Mouse (Mus musculus) heart, postnatal 0 days (tissue): ENCODE results near the gene Negr1. TPM values are rescaled to one million over a fixed set of nuclear protein-coding genes. Genes with fewer than 3 reads are reported as not detected.

Experiments
- ATAC-seq: fragments of 200-750 bp; cut with Nextera tagmentation; 2 replicates; pipeline ENCODE4 v1.8.0; 2017; ENCODE audit warnings: low read depth, moderate number of reproducible peaks, moderate library complexity; ENCODE audit not compliant: insufficient read depth
- DNase-seq: peaks from one replicate; pipeline ENCODE4 v3.0.0-alpha.2; 2016; ENCODE audit warnings: low spot score
- H3K27ac ChIP-seq: fragments of 300-500 bp; sonication (generic); 2 replicates; pipeline ENCODE4 v1.5.1; 2014; ENCODE audit warnings: low read depth, mild to moderate bottlenecking
- H3K27me3 ChIP-seq: fragments of 300-500 bp; sonication (generic); 2 replicates; pipeline ENCODE4 v1.6.1; 2014; ENCODE audit warnings: low read length, mixed read lengths; ENCODE audit not compliant: control insufficient read depth, insufficient read depth
- H3K36me3 ChIP-seq: fragments of 300-500 bp; sonication (generic); replicated peaks from 2 replicates; pipeline ENCODE4 v1.6.1; 2014; ENCODE audit warnings: low read length, mixed read lengths; ENCODE audit not compliant: control insufficient read depth, insufficient read depth
- H3K4me1 ChIP-seq: fragments of 300-500 bp; sonication (generic); 2 replicates; pipeline ENCODE4 v1.6.1; 2014; ENCODE audit warnings: antibody characterized with exemption; ENCODE audit not compliant: control insufficient read depth, insufficient read depth
- H3K4me2 ChIP-seq: fragments of 300-500 bp; sonication (generic); 2 replicates; pipeline ENCODE4 v1.6.1; 2014; ENCODE audit warnings: low read depth, mild to moderate bottlenecking, low read length, moderate library complexity
- H3K4me3 ChIP-seq: fragments of 300-500 bp; sonication (generic); 2 replicates; pipeline ENCODE4 v1.5.1; 2014; ENCODE audit warnings: low read depth, low read length
- H3K9ac ChIP-seq: fragments of 300-500 bp; sonication (generic); replicated peaks from 2 replicates; pipeline ENCODE4 v1.6.1; 2014; ENCODE audit warnings: low read depth, low read length, mixed read lengths
- H3K9me3 ChIP-seq: fragments of 300-500 bp; sonication (generic); replicated peaks from 2 replicates; pipeline ENCODE4 v1.6.1; 2016; ENCODE audit warnings: low read length; ENCODE audit not compliant: control insufficient read depth
- CTCF ChIP-seq: IDR thresholded peaks from 2 replicates; pipeline ENCODE4 v1.5.1; 2016; ENCODE audit warnings: antibody characterized with exemption, control low read depth, low read depth
- EP300 ChIP-seq: IDR thresholded peaks from 2 replicates; pipeline ENCODE4 v1.6.1; 2016; ENCODE audit warnings: antibody characterized with exemption, low read depth
- WGBS: fragments of 180-500 bp; shearing (Covaris S2); extraction: QIAGEN DNeasy Blood & Tissue Kit; methylation state at CpG from one replicate; pipeline ENCODE4 v1.1.7; 2014; 5-methylcytosine and 5-hydroxymethylcytosine counted together
- polyA plus RNA-seq: library from polyadenylated mRNA; unstranded; fragments of >200 nt; fragmentation: Nextera tagmentation; extraction: Ambion mirVana; gene quantifications from 2 replicates; pipeline ENCODE4 v1.2.1, GENCODE M21; 2015
- total RNA-seq: library from RNA; depleted of rRNA; stranded (reverse); fragments of >200 nt; gene quantifications from 2 replicates; pipeline ENCODE4 v1.2.3, GENCODE M21; 2014; ENCODE audit warnings: low replicate concordance

Negr1 gene
- total and polyA plus RNA-seq, 2 experiments from 2014 or later, result 0.55 to 2.0 TPM

DNA sequence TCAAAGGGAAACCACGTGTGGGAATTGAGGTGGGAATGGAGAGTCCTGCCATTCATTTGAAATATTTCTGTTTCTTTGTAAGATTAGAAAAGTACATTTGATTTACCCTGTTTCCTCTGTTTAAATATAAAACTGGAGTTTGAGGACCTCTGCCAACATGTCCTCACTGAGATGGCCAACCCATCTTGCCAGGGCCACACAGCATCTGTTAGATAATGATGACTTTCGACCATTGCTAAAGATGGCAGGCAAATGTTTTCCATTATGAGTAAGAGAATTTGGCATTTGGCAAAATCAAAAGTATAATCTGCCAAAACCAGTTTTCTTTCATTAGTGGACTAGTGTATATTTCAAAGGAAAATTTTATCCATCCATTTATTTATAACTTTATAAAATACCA is 286.8 kb downstream of the Negr1 start:
- Histone ChIP-seq H3K9ac (no peak overlapping the region), H3K4me2 (no peak overlapping the region), H3K27ac (no peak overlapping the region), H3K36me3 (no peaks in the 10 kb centered on the region), H3K27me3 (no peaks in the 10 kb centered on the region), H3K4me3 (no peak overlapping the region), H3K9me3 (no peaks in the 10 kb centered on the region), H3K4me1 (no peaks in the 10 kb centered on the region)
- 70% methylated on average over 2 of the region's 2 CpGs for WGBS
- DNase-seq (no peak), ATAC-seq (no peak)
- no peak for TF ChIP-seq EP300

DNA sequence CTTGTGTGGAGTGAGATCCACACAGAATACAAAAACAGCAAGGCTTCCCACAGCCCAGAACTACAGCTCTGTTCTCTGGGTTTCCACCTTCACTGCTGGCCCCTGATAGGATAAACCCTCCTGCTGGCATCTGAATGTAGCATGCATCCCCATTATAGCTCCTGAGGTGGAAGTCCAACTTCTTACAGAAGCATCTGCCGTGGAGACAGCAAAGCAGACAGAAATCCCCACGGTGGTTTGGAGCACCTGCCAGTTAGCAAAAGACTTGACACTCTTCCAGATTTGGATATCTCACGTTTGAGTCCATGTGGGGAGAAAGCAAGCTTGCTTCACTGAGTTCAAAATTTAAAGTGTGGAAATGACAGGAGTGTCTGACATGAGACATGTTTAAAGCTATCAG is 290.3 kb downstream of the Negr1 start:
- TF ChIP-seq CTCF (no peak), EP300 (no peak)

GRCm38 (mm10) chr3:156870239-156870921 is 308.8 kb downstream of the Negr1 start:
- TF ChIP-seq EP300, result no peak
- TF ChIP-seq CTCF, result no peak
- DNase-seq (no peak), ATAC-seq (no peak)
- H3K36me3 ChIP-seq, result no peaks in the 10 kb centered on the region
- H3K4me3 ChIP-seq, result no peak overlapping the region
- H3K4me2 ChIP-seq, result no peak overlapping the region
- 50% methylated on average over 3 of the region's 3 CpGs for WGBS
- H3K9me3 ChIP-seq, result no peaks in the 10 kb centered on the region
- H3K27ac ChIP-seq, result no peak overlapping the region
- no peaks in the 10 kb centered on the region for H3K4me1 ChIP-seq
- H3K27me3 ChIP-seq, result no peaks in the 10 kb centered on the region
- H3K9ac ChIP-seq, result no peak overlapping the region

More for the DNA sequence above, 290.3 kb downstream of the Negr1 start:
- no peak for DNase-seq
- Histone ChIP-seq H3K27ac (no peak overlapping the region), H3K9ac (no peak overlapping the region), H3K4me3 (no peak overlapping the region), H3K36me3 (no peaks in the 10 kb centered on the region), H3K4me1 (no peaks in the 10 kb centered on the region), H3K27me3 (no peaks in the 10 kb centered on the region), H3K4me2 (no peak overlapping the region), H3K9me3 (no peaks in the 10 kb centered on the region)
- 20% methylated on average over 3 of the region's 3 CpGs for WGBS
- no peak for ATAC-seq

GRCm38 (mm10) chr3:156870922-156871257 is 309.3 kb downstream of the Negr1 start:
- TF ChIP-seq EP300 (no peak), CTCF (no peak)
- Histone ChIP-seq H3K27me3 (no peaks in the 10 kb centered on the region), H3K4me2 (no peak overlapping the region), H3K36me3 (no peaks in the 10 kb centered on the region), H3K9ac (no peak overlapping the region), H3K27ac (no peak overlapping the region), H3K9me3 (no peaks in the 10 kb centered on the region), H3K4me1 (no peaks in the 10 kb centered on the region), H3K4me3 (no peak overlapping the region)
- no peak for DNase-seq
- 63% methylated on average over 2 of the region's 2 CpGs for WGBS
- no peak for ATAC-seq

- no peaks in the 10 kb centered on the region for H3K36me3 ChIP-seq
- H3K9ac ChIP-seq, result no peak overlapping the region
- ATAC-seq, result no peak
- DNase-seq, result peak; percentile 13
- no peaks in the 10 kb centered on the region for H3K27me3 ChIP-seq
- 70% methylated on average over 6 of the region's 6 CpGs for WGBS
- no peaks in the 10 kb centered on the region for H3K9me3 ChIP-seq
- no peaks in the 10 kb centered on the region for H3K4me1 ChIP-seq
- H3K4me3 ChIP-seq, result no peak overlapping the region
- H3K4me2 ChIP-seq, result no peak overlapping the region
- TF ChIP-seq EP300, result no peak
- TF ChIP-seq CTCF, result peak; percentile 40
- H3K27ac ChIP-seq, result no peak overlapping the region
Observed at GRCm38 (mm10) chr3:156871641-156872196, 310.1 kb downstream of the Negr1 start.

GRCm38 (mm10) chr3:156876551-156876950 is 315.0 kb downstream of the Negr1 start:
- Histone ChIP-seq H3K9ac (no peak overlapping the region), H3K27ac (no peak overlapping the region), H3K4me1 (no peaks in the 10 kb centered on the region), H3K36me3 (no peaks in the 10 kb centered on the region), H3K9me3 (no peaks in the 10 kb centered on the region), H3K27me3 (no peaks in the 10 kb centered on the region), H3K4me3 (no peak overlapping the region), H3K4me2 (no peak overlapping the region)
- ATAC-seq, result no peak
- 71% methylated on average over 1 of the region's 1 CpGs for WGBS
- no peak for DNase-seq
- TF ChIP-seq CTCF, result no peak
